In genomic region chr6:5382583-5383215, GRCm38 (mm10) we compare ENCODE assay signal across 8 mouse cellular contexts. TPM values are rescaled to one million over a fixed set of nuclear protein-coding genes. Genes with fewer than 3 reads are reported as not detected.
DNase-seq lines count a peak whose midpoint lies in the region; ATAC-seq and TF ChIP-seq lines count a peak whose summit lies in the region.

No protein-coding gene starts in this region.

- under 1% methylated on average over 16 of the region's 16 CpGs for WGBS in hindbrain, postnatal 0 days

- ATAC-seq in hindbrain, postnatal 0 days = peak; percentile 87

- no peaks in the 10 kb centered on the region for H3K9me3 ChIP-seq in hindbrain, postnatal 0 days (ENCODE audit: low read length)

- peak; percentile 79 for TF ChIP-seq CTCF in cortical plate, adult 2 months (IDR thresholded peaks at IDR 0.05; ENCODE audit: extremely low read depth, insufficient read depth, low read length)
- peak; percentile 86 for TF ChIP-seq CTCF in hindbrain, postnatal 0 days (IDR thresholded peaks at IDR 0.05; ENCODE audit: low read depth)

- TF ChIP-seq POLR2A in cortical plate, adult 2 months (IDR thresholded peaks at IDR 0.05; ENCODE audit: extremely low read depth, insufficient read depth, low read length) = no peak

- peak; percentile 73 to 79 for DNase-seq in adrenal gland, adult 18-20 months (ENCODE audit: low spot score in 2 of 2)
- peak; percentile 69 to 73 for DNase-seq in gastrocnemius, adult 8-10 months (ENCODE audit: low spot score in 2 of 2)
- DNase-seq in hindbrain, postnatal 0 days (ENCODE audit: low spot score) = peak; percentile 93
- DNase-seq in left cerebral cortex, adult 18-20 months (ENCODE audit: low spot score in 2 of 2) = peak; percentile 82 to 90
- DNase-seq in lung, postnatal 36 days = peak; percentile 93
- DNase-seq in right cerebral cortex, adult 18-20 months = peak; percentile 86
- DNase-seq in urinary bladder, adult 2 months (ENCODE audit: low spot score) = peak; percentile 50

- H3K27me3 ChIP-seq in hindbrain, postnatal 0 days (ENCODE audit: insufficient read depth, low read length) = no peaks in the 10 kb centered on the region

- H3K4me3 ChIP-seq in cortical plate, adult 2 months (ENCODE audit: insufficient read depth, low read length) = no peak overlapping the region
- peak overlapping the region; percentile 34 for H3K4me3 ChIP-seq in hindbrain, postnatal 0 days (ENCODE audit: low read length)

- peak overlapping the region; percentile 64 for H3K4me2 ChIP-seq in hindbrain, postnatal 0 days (ENCODE audit: low read depth, low read length)

- H3K9ac ChIP-seq in hindbrain, postnatal 0 days (replicated peaks; ENCODE audit: low read length) = peak overlapping the region; percentile 47

- H3K36me3 ChIP-seq in hindbrain, postnatal 0 days (ENCODE audit: insufficient read depth, low read length) = no peaks in the 10 kb centered on the region

- H3K27ac ChIP-seq in cortical plate, adult 2 months (ENCODE audit: insufficient read depth, low read length) = no peak overlapping the region
- peak overlapping the region; percentile 76 for H3K27ac ChIP-seq in hindbrain, postnatal 0 days

- no peaks in the 10 kb centered on the region; the same call in 1 of the 2 replicates for H3K4me1 ChIP-seq in cortical plate, adult 2 months (ENCODE audit: control insufficient read depth, insufficient read depth, low read length)
- H3K4me1 ChIP-seq in hindbrain, postnatal 0 days (ENCODE audit: insufficient read depth, low read length) = no peaks in the 10 kb centered on the region

RNA-seq across cellular contexts. Expression of gene Asb4, which starts 0.5 kb away (rescaled TPM):
- 1 to 10 TPM in 1 of 2 experiments, under 1 TPM in 1; 0.80 to 1.1 TPM for total RNA-seq in adrenal gland, adult 18-20 months (2021)
- 0.40 and 0.50 TPM in 2 replicates for polyA plus RNA-seq in cortical plate, adult 2 months (2012; rRNA removed)
- total RNA-seq in gastrocnemius, adult 8-10 months (2022) = 10 to 100 TPM in 2 of 4 experiments, 1 to 10 TPM in 2; 8.2 to 16.9 (median 11.2) TPM
- total RNA-seq in hindbrain, postnatal 0 days (2014; rRNA removed) = 8.3 and 10.6 TPM in 2 replicates
- polyA plus RNA-seq in hindbrain, postnatal 0 days (2015; fragmentation: Nextera tagmentation; extraction: Ambion mirVana) = 13.7 and 16.3 TPM in 2 replicates
- 1 to 10 TPM in 1 of 2 experiments, under 1 TPM in 1; 0.94 to 1.6 TPM for total RNA-seq in left cerebral cortex, adult 18-20 months (2021)
- 1.5 and 1.6 TPM in 2 replicates for polyA plus RNA-seq in urinary bladder, adult 2 months (2012; rRNA removed)
